Mouse (Mus musculus) brain, embryonic 14.5 days (tissue): ENCODE measurements around the gene Tasp1.

Experiments
- CTCF ChIP-seq: fragments of 200-500 bp; IDR thresholded peaks from 2 replicates; pipeline ENCODE4 v1.5.1; 2012; ENCODE audit warnings: inconsistent platforms, mild to moderate bottlenecking, moderate library complexity, borderline replicate concordance; ENCODE audit not compliant: insufficient read depth, insufficient read length; ENCODE audit errors: extremely low read depth
- POLR2A ChIP-seq: fragments of 200-500 bp; IDR thresholded peaks from 2 replicates; pipeline ENCODE4 v1.6.1; 2012; ENCODE audit warnings: mild to moderate bottlenecking, inconsistent platforms, borderline replicate concordance; ENCODE audit not compliant: poor library complexity, insufficient read depth, insufficient read length, severe bottlenecking; ENCODE audit errors: extremely low read depth

DNA sequence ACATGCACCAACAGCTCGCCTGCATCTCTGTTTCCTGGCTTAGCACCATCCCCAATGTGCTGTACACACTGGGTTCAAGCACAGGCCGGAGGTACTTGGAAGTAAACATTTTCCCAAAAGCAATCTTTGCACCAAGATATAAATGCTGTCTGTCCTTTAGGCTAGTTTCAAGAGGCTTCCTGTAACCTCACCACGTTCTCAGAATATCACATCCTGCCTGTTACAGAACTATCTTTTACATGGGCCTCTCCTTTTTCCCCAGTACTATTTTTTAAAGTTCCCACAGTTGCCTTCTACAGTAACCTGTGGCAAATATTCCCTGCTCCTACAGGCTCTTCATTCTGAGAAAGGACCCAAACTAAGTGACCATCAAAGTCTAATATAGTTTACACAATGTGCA lies 8.5 kb upstream of the Tasp1 start:
- TF ChIP-seq CTCF = no peak
- no peak for TF ChIP-seq POLR2A
